Mouse (Mus musculus) midbrain, embryonic 10.5 days (tissue): Measurements from ENCODE around the gene Fastk. TPM values are rescaled to one million over a fixed set of nuclear protein-coding genes. Genes with fewer than 3 reads are reported as not detected.

Experiments used
- DNase-seq: peaks from one replicate; pipeline ENCODE4 v3.0.0-alpha.2; 2017; ENCODE audit warnings: low spot score
- H3K27ac ChIP-seq: fragments of 300-500 bp; sonication (generic); replicated peaks from 2 replicates; pipeline ENCODE4 v1.5.1; 2016; ENCODE audit warnings: mild to moderate bottlenecking
- H3K27me3 ChIP-seq: fragments of 300-500 bp; sonication (generic); 2 replicates; pipeline ENCODE4 v1.6.1; 2016; ENCODE audit warnings: low read depth, mild to moderate bottlenecking; ENCODE audit not compliant: poor library complexity, severe bottlenecking
- H3K36me3 ChIP-seq: fragments of 300-500 bp; sonication (generic); 2 replicates; pipeline ENCODE4 v1.6.1; 2016; ENCODE audit warnings: mild to moderate bottlenecking, moderate library complexity
- H3K4me1 ChIP-seq: fragments of 300-500 bp; sonication (generic); 2 replicates; pipeline ENCODE4 v1.6.1; 2016
- H3K4me3 ChIP-seq: fragments of 300-500 bp; sonication (generic); 2 replicates; pipeline ENCODE4 v1.5.1; 2016; ENCODE audit warnings: mild to moderate bottlenecking, moderate library complexity
- H3K9me3 ChIP-seq: fragments of 300-500 bp; sonication (generic); replicated peaks from 2 replicates; pipeline ENCODE4 v1.6.1; 2016; ENCODE audit warnings: mild to moderate bottlenecking
- WGBS: fragments of 180-500 bp; shearing (Covaris S2); methylation state at CpG from one replicate; pipeline ENCODE4 v1.1.7; 2016; 5-methylcytosine and 5-hydroxymethylcytosine counted together
- polyA plus RNA-seq: library from polyadenylated mRNA; unstranded; fragments of >200 nt; fragmentation: Nextera tagmentation; extraction: Ambion mirVana; gene quantifications from 2 replicates; pipeline ENCODE4 v1.2.1, GENCODE M21; 2016

Fastk gene
- polyA plus RNA-seq, 1 experiment from 2014 or later, result 107 TPM

DNA sequence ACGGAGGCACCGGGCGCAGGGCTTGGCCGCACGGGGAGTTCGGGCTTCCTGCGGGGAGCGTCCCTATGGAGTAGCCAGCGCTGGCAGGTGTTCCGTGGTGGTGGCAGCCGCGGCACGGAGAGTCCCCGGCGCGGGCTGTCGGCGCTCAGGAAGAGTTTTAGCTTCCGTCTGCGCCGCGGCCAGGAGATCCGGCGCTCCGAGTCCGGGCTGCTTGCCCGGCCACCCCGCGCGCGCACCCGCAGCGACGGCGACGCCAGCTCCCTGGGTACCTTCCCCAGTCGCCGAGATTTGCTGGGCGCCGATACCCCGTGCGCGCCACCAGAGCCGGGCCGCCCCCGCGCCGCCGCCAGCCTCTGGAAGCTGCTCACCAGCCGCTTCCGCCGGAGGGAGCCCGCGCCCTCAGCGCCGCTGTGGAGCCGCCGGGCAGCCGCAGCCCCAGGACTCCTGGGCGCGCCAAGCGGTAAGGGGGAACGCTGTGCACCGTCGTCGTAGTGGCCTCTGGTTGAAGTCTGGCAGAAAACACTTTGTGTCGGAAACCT is 29.7 kb upstream of the Fastk start:
- WGBS, result 2% methylated on average over 67 of the region's 67 CpGs
- Histone ChIP-seq H3K27me3 (peaks cover 49% of the 10 kb centered on the region), H3K27ac (peak overlapping the region; percentile 38; the same call in 1 of the 2 replicates), H3K36me3 (peaks cover 57% of the 10 kb centered on the region), H3K4me3 (peak overlapping the region; percentile 54), H3K4me1 (peaks cover 37% of the 10 kb centered on the region), H3K9me3 (no peaks in the 10 kb centered on the region)
- peak; percentile 53 for DNase-seq

- no peaks in the 10 kb centered on the region for H3K9me3 ChIP-seq
- WGBS, result 1% methylated on average over 77 of the region's 77 CpGs
- peaks cover 51% of the 10 kb centered on the region for H3K36me3 ChIP-seq
- H3K4me1 ChIP-seq, result peaks cover 34% of the 10 kb centered on the region
- peak overlapping the region; percentile 54 for H3K4me3 ChIP-seq
- peaks cover 49% of the 10 kb centered on the region for H3K27me3 ChIP-seq
- H3K27ac ChIP-seq, result peak overlapping the region; percentile 38
- DNase-seq, result peak; percentile 53
Measured at GRCm38 (mm10) chr5:24474025-24474722, 29.1 kb upstream of the Fastk start.

DNA sequence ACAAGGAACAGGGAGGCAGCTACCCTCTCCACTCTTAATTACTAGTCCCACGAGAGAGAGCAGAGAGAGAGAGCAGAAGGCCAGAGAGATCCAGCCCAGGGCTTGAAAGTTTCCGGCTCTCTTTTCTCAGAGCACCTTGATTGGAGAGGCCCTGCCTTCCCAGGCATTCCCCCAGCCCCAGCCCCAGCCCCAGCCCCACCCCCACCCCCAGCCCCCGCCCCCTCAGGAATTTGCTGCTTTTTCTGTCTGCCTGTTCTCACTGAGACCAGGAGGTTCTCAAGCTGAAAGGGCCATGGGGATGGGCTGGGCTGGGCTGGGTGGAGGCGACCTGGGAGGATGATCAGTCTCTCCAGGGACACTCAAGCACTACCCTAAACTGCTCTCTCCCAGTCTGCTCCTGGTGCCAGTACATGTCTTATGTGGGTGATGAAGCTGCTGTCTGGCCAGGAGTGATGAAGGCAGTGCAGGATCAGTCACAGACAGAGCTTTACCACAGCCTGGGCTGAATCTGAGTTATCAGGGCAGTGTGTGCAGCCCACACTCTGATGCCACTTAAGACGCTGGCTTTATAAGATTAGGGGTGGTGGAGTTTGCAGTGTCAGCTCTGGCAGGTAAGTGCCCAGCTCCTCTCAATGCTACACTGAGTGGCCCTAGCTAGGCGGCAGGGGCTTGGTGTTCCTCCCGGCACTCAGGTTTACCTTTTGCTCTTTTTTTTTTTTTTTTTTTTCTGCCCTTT is 28.0 kb upstream of the Fastk start:
- WGBS, result 13% methylated on average over 7 of the region's 7 CpGs
- Histone ChIP-seq H3K27ac (no peak overlapping the region), H3K9me3 (no peaks in the 10 kb centered on the region), H3K4me3 (0 out of 2 replicates have a peak overlapping the region, but pooled peaks have one; percentile 11), H3K4me1 (peaks cover 34% of the 10 kb centered on the region), H3K27me3 (peaks cover 49% of the 10 kb centered on the region), H3K36me3 (peaks cover 40% of the 10 kb centered on the region)
- DNase-seq, result no peak

- 12% methylated on average over 5 of the region's 5 CpGs for WGBS
- peaks cover 52% of the 10 kb centered on the region for H3K4me1 ChIP-seq
Measured at GRCm38 (mm10) chr5:24470600-24470999, 25.5 kb upstream of the Fastk start.

DNA sequence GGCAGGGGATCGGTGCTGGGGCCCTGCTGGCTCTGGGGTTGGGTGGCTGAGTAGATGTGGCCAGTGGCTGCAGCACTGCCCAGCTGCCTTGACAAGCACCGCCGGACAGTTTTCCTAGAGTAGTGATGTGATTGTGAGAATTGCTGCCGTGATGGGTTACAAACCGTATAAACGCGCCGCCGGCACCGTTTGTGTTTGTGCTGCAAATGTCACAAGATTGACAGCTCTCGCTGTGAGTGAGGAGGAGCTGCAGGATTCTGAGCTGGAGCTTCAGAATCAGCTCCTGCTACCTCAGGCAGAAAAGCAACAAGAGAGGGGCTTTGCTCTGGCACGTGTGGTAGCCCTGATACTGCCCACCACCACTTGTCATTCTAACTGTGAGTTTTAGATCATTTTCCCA is 21.7 kb upstream of the Fastk start:
- Histone ChIP-seq H3K27me3 (peaks cover 2% of the 10 kb centered on the region; the same call in 1 of the 2 replicates), H3K9me3 (no peaks in the 10 kb centered on the region), H3K27ac (no peak overlapping the region), H3K4me3 (no peak overlapping the region), H3K4me1 (peaks cover 35% of the 10 kb centered on the region), H3K36me3 (peaks cover 12% of the 10 kb centered on the region)
- 48% methylated on average over 12 of the region's 12 CpGs for whole genome bisulfite sequencing
- DNase-seq, result no peak

More at GRCm38 (mm10) chr5:24470600-24470999, 25.5 kb upstream of the Fastk start:
- H3K4me3 ChIP-seq, result no peak overlapping the region
- H3K9me3 ChIP-seq, result no peaks in the 10 kb centered on the region
- DNase-seq, result peak; percentile 72
- peaks cover 15% of the 10 kb centered on the region for H3K36me3 ChIP-seq
- H3K27me3 ChIP-seq, result peaks cover 40% of the 10 kb centered on the region
- H3K27ac ChIP-seq, result no peak overlapping the region

GRCm38 (mm10) chr5:24455613-24456012 is 10.5 kb upstream of the Fastk start:
- H3K9me3 ChIP-seq, result no peaks in the 10 kb centered on the region
- H3K4me3 ChIP-seq, result peak overlapping the region; percentile 85
- H3K27ac ChIP-seq, result peak overlapping the region; percentile 95
- peaks cover 4% of the 10 kb centered on the region; the same call in 1 of the 2 replicates for H3K27me3 ChIP-seq
- DNase-seq, result no peak
- H3K4me1 ChIP-seq, result peaks cover 50% of the 10 kb centered on the region
- peaks cover 52% of the 10 kb centered on the region for H3K36me3 ChIP-seq
- 68% methylated on average over 7 of the region's 7 CpGs for WGBS

- Histone ChIP-seq H3K27me3 (peaks cover 6% of the 10 kb centered on the region; the same call in 1 of the 2 replicates), H3K4me1 (peaks cover 50% of the 10 kb centered on the region), H3K4me3 (peak overlapping the region; percentile 85), H3K9me3 (no peaks in the 10 kb centered on the region), H3K36me3 (peaks cover 46% of the 10 kb centered on the region), H3K27ac (peak overlapping the region; percentile 95; the same call in 1 of the 2 replicates)
- no peak for DNase-seq
- WGBS, result 53% methylated on average over 3 of the region's 3 CpGs
Measured at GRCm38 (mm10) chr5:24455076-24455475, 10.0 kb upstream of the Fastk start.

DNA sequence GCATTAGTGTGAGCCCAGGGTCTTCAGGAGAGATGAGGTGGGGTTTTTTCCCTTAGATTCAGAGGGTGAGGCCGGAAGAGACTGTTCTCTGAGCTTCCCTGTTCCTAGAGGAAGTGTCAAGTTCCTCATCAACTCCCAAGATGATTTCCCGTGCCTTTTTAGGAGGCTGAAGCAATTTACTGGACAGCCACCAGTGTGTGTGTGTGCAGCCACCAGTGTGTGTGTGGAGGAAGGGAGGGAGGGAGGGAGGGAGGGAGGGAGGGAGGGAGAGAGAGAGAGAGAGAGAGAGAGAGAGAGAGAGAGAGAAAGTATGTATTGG is 8.9 kb upstream of the Fastk start:
- Histone ChIP-seq H3K27me3 (peaks cover 17% of the 10 kb centered on the region), H3K9me3 (no peaks in the 10 kb centered on the region), H3K27ac (peak overlapping the region; percentile 95), H3K36me3 (peaks cover 39% of the 10 kb centered on the region), H3K4me3 (peak overlapping the region; percentile 85), H3K4me1 (peaks cover 50% of the 10 kb centered on the region)
- 35% methylated on average over 2 of the region's 2 CpGs for WGBS
- DNase-seq, result no peak

GRCm38 (mm10) chr5:24453283-24453984 is 8.3 kb upstream of the Fastk start:
- 11% methylated on average over 5 of the region's 5 CpGs for WGBS
- DNase-seq, result peak; percentile 42
- Histone ChIP-seq H3K36me3 (peaks cover 34% of the 10 kb centered on the region), H3K9me3 (no peaks in the 10 kb centered on the region), H3K4me3 (peak overlapping the region; percentile 85), H3K27me3 (peaks cover 22% of the 10 kb centered on the region), H3K27ac (peak overlapping the region; percentile 95), H3K4me1 (peaks cover 50% of the 10 kb centered on the region)

DNA sequence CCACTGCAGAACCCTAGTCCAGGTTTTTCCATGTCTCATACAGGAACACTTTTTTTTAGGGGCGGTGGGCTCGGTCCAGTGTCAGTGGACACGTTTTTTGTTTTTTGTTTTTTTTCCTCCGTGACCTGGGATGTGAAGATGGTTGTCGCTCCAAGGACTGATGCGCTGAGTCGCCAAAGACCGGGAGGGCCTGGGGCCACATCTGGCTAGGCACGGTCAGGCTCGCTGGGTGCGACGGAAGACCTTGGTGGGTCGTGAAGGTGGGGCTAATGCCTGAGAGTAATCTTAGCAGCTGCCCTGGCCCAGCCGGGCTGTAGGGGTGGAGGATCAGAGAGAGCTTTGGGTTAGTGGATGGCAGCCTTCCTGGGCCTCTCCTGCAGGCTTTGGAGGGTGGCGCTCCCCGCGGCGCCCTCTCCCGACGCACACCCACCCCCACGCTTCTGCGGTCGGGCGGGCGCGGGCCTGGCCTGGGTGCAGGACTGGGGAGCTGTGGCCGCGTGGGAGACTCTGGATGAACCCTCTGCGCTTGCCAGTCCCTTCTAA is 7.7 kb upstream of the Fastk start:
- peak overlapping the region; percentile 85 for H3K4me3 ChIP-seq
- DNase-seq, result peak; percentile 37
- H3K4me1 ChIP-seq, result peaks cover 55% of the 10 kb centered on the region
- H3K27me3 ChIP-seq, result peaks cover 25% of the 10 kb centered on the region
- H3K9me3 ChIP-seq, result no peaks in the 10 kb centered on the region
- peaks cover 27% of the 10 kb centered on the region for H3K36me3 ChIP-seq
- H3K27ac ChIP-seq, result peak overlapping the region; percentile 95
- WGBS, result under 1% methylated on average over 29 of the region's 29 CpGs

DNA sequence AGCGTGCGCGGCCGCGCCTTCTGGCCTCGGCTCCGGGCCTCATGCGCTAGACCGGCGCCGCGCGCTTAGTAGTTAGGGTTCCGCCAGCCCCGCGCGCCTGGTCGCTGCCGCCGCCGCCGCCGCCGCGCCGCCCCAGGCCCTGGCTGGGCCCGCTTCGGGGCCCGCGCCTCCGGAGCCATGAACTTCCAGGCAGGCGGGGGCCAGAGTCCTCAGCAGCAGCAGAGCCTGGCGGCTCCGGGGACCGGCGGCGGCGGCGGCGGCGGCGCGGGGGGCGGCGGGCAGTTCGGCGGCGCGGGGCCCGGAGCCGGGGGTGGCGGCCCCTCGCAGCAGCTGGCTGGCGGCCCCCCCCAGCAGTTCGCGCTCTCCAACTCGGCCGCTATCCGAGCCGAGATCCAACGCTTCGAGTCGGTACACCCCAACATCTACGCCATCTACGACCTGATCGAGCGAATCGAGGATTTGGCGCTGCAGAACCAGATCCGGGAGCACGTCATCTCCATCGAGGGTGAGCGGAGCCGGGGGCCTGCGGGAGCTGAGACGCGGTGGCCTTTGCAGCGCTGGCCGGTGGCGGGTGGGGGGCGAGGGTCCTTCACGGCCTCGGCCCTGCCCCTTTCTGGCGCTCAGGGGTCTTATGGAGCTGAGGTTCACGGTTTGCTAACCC is 7.1 kb upstream of the Fastk start, which contains the start of gene Agap3:
Gene Agap3, plus strand, starts transcription at position 148 of the 661 bp plus-strand sequence.
- peaks cover 25% of the 10 kb centered on the region for H3K27me3 ChIP-seq
- peak; percentile 62 for DNase-seq
- H3K27ac ChIP-seq, result peak within 1 kb of the TSS; percentile 95
- H3K4me1 ChIP-seq, result peaks cover 61% of the 10 kb centered on the region
- peaks cover 21% of the 10 kb centered on the region for H3K36me3 ChIP-seq
- H3K4me3 ChIP-seq, result peak within 1 kb of the TSS; percentile 85
- under 1% methylated on average over 85 of the region's 85 CpGs for WGBS
- H3K9me3 ChIP-seq, result no peaks in the 10 kb centered on the region
